Mouse (Mus musculus): ENCODE measurements around the gene Wbp1.
A peak's percentile ranks its signal among the peaks of the same experiment; 100 is the strongest.

GRCm38 (mm10) chr6:83101688-83102556 is 19.4 kb downstream of the Wbp1 start:
- TF ChIP-seq CTCF (IDR thresholded peaks at IDR 0.05; ENCODE audit: borderline replicate concordance, control insufficient read depth, extremely low read depth, insufficient read depth, low read length, poor library complexity) (peak; percentile 71; the same call in 1 of the 2 replicates), POLR2A (IDR thresholded peaks at IDR 0.05; ENCODE audit: control insufficient read depth, extremely low read depth, insufficient read depth, low read length, poor library complexity) (0 out of 2 replicates have a peak, but pooled peaks have one; percentile 26)

All from thymus, adult 2 months (tissue).